Mouse (Mus musculus) duodenum, adult 2 months (tissue): ENCODE results near the gene Cenpw. TPM values are rescaled to one million over a fixed set of nuclear protein-coding genes. Genes with fewer than 3 reads are reported as not detected.

Experiments
- polyA plus RNA-seq: library from polyadenylated mRNA; depleted of rRNA; stranded (reverse); fragments of >200 nt; gene quantifications from 2 replicates; pipeline ENCODE4 v1.2.3, GENCODE M21; 2012; ENCODE audit warnings: low replicate concordance; rRNA removed

Cenpw gene
- polyA plus RNA-seq = 1.1 and 2.5 TPM in 2 replicates

GRCm38 (mm10) chr10:30199916-30200826 is at the start of gene Cenpw:
Gene Cenpw, minus strand, starts transcription at chr10:30200560.

